Mouse (Mus musculus): ENCODE data around the gene Rras2. TPM values are rescaled to one million over a fixed set of nuclear protein-coding genes. Genes with fewer than 3 reads are reported as not detected.
A peak's percentile ranks its signal among the peaks of the same experiment; 100 is the strongest.

The Rras2 gene
- polyA plus RNA-seq, 1 experiment from 2014 or later = 23.7 TPM

GRCm38 (mm10) chr7:114041349-114041748 lies 76.2 kb downstream of the Rras2 start:
- WGBS = 86% methylated on average over 4 of the region's 4 CpGs
- no peak for DNase-seq (ENCODE audit: extremely low spot score, low spot score)
- Histone ChIP-seq H3K9me3 (no peaks in the 10 kb centered on the region), H3K36me3 (replicated peaks) (peaks cover 19% of the 10 kb centered on the region), H3K4me1 (peaks cover 12% of the 10 kb centered on the region; the same call in 1 of the 2 replicates), H3K27me3 (ENCODE audit: poor library complexity, severe bottlenecking) (no peaks in the 10 kb centered on the region), H3K4me3 (no peak overlapping the region), H3K27ac (no peak overlapping the region)

DNA sequence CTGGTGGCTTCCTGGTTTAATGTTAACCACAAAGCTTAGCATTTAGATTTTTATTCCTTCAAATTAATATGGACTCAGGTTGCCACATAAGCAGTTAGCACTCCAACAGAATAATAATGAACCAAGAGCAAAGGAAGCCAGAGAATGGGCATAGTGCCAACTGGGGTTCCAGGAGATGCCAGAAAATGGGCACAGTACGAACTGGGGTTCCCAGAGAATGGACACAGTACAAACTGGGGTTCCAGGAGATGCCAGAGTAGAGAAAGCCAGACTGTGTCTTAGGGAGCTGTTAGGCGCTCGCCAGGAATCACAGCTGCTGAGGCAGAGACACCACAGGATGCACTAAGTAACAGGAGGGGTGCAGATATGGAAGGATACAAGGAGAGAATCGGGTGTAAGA lies 80.3 kb downstream of the Rras2 start:
- no peak overlapping the region for H3K27ac ChIP-seq
- no peak overlapping the region for H3K4me3 ChIP-seq
- no peaks in the 10 kb centered on the region for H3K4me1 ChIP-seq
- peaks cover 19% of the 10 kb centered on the region for H3K36me3 ChIP-seq (replicated peaks)
- DNase-seq (ENCODE audit: extremely low spot score, low spot score) = no peak
- no peaks in the 10 kb centered on the region for H3K9me3 ChIP-seq
- no peaks in the 10 kb centered on the region for H3K27me3 ChIP-seq (ENCODE audit: poor library complexity, severe bottlenecking)
- WGBS = 90% methylated on average over 4 of the region's 4 CpGs

DNA sequence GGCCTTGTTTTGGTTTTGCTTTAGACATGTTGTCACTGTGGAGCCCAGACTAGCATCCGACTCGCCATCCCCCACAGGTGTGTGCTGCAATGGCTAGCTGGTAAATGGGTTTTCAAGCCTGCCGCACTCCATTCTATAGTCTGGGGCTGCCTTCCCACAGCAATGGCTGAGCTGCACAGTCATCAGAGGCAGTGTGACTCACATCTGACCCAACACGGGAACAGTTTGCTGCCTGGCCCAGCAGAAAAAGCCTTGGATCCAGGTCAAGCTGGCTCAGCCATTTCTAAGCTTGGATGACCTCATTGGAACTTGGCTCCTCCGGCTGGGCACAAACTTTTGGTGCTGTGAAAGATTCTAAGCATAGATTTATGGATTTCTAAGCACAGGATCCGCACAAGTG lies 88.0 kb downstream of the Rras2 start:
- H3K36me3 ChIP-seq (replicated peaks) = no peaks in the 10 kb centered on the region
- H3K27me3 ChIP-seq (ENCODE audit: poor library complexity, severe bottlenecking) = no peaks in the 10 kb centered on the region
- no peak for DNase-seq (ENCODE audit: extremely low spot score, low spot score)
- no peak overlapping the region for H3K4me3 ChIP-seq
- WGBS = 89% methylated on average over 6 of the region's 6 CpGs
- H3K4me1 ChIP-seq = no peaks in the 10 kb centered on the region
- H3K27ac ChIP-seq = no peak overlapping the region
- H3K9me3 ChIP-seq = no peaks in the 10 kb centered on the region

DNA sequence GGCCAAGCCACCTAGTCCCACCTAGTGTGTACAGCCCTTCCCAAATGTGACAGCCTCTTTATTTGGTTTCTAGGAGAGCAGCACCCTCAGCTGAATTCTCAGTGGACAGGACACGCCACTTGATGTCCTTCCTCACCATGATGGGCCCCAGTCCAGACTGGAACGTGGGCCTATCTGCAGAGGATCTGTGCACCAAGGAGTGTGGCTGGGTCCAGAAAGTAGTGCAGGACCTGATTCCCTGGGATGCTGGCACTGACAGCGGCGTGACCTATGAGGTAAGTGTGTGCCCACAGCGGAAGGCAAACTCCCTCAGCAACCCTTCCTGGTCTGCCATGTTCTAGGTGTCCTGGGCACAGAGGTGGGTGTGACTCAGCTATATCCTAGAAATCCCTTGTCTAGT lies 88.8 kb downstream of the Rras2 start:
- H3K9me3 ChIP-seq = no peaks in the 10 kb centered on the region
- no peak overlapping the region for H3K27ac ChIP-seq
- 97% methylated on average over 5 of the region's 5 CpGs for WGBS
- H3K4me3 ChIP-seq = no peak overlapping the region
- no peak for DNase-seq (ENCODE audit: extremely low spot score, low spot score)
- no peaks in the 10 kb centered on the region for H3K4me1 ChIP-seq
- H3K36me3 ChIP-seq (replicated peaks) = no peaks in the 10 kb centered on the region
- H3K27me3 ChIP-seq (ENCODE audit: poor library complexity, severe bottlenecking) = no peaks in the 10 kb centered on the region

GRCm38 (mm10) chr7:114027406-114027805 lies 90.2 kb downstream of the Rras2 start:
- no peaks in the 10 kb centered on the region for H3K4me1 ChIP-seq
- no peaks in the 10 kb centered on the region for H3K27me3 ChIP-seq (ENCODE audit: poor library complexity, severe bottlenecking)
- H3K4me3 ChIP-seq = no peak overlapping the region
- H3K27ac ChIP-seq = no peak overlapping the region
- no peak for DNase-seq (ENCODE audit: extremely low spot score, low spot score)
- 90% methylated on average over 3 of the region's 3 CpGs for WGBS
- H3K9me3 ChIP-seq = no peaks in the 10 kb centered on the region
- no peaks in the 10 kb centered on the region for H3K36me3 ChIP-seq (replicated peaks)

DNA sequence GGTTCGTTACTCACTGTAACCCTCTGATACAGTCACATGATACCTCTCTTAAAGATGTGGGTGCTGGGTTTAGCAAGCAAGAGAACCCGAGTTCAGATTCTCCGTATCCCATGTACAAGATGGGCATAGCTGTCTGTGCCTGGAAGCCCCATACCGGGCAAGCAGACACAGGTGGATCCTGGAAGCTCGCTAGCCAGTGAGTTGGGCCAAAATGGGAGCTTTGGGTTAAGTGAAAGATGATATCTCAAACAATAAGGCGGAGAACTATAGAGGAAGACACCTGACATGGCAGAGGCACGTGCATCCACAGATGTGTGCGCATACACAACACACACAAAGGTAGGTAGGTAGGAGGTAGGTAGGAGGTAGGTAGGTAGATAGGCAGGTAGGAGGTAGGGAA lies 90.7 kb downstream of the Rras2 start:
- no peak overlapping the region for H3K4me3 ChIP-seq
- 90% methylated on average over 8 of the region's 8 CpGs for WGBS
- no peaks in the 10 kb centered on the region for H3K9me3 ChIP-seq
- no peak overlapping the region for H3K27ac ChIP-seq
- no peaks in the 10 kb centered on the region for H3K36me3 ChIP-seq (replicated peaks)
- H3K27me3 ChIP-seq (ENCODE audit: poor library complexity, severe bottlenecking) = no peaks in the 10 kb centered on the region
- H3K4me1 ChIP-seq = no peaks in the 10 kb centered on the region
- no peak for DNase-seq (ENCODE audit: extremely low spot score, low spot score)

- Histone ChIP-seq H3K36me3 (replicated peaks) (no peaks in the 10 kb centered on the region), H3K4me1 (peaks cover 14% of the 10 kb centered on the region), H3K27me3 (ENCODE audit: poor library complexity, severe bottlenecking) (peaks cover 22% of the 10 kb centered on the region), H3K9me3 (no peaks in the 10 kb centered on the region), H3K4me3 (peak overlapping the region; percentile 51), H3K27ac (peak overlapping the region; percentile 63; the same call in 1 of the 2 replicates)
- WGBS = 4% methylated on average over 11 of the region's 11 CpGs
- DNase-seq (ENCODE audit: extremely low spot score, low spot score) = peak; percentile 82
These were observed 96.9 kb downstream of the Rras2 start for GRCm38 (mm10) chr7:114020704-114021093.

GRCm38 (mm10) chr7:114020057-114020703 lies 97.4 kb downstream of the Rras2 start:
- no peaks in the 10 kb centered on the region for H3K9me3 ChIP-seq
- peaks cover 14% of the 10 kb centered on the region for H3K4me1 ChIP-seq
- peak overlapping the region; percentile 51 for H3K4me3 ChIP-seq
- 6% methylated on average over 11 of the region's 11 CpGs for WGBS
- peak overlapping the region; percentile 63; the same call in 1 of the 2 replicates for H3K27ac ChIP-seq
- peak; percentile 20 for DNase-seq (ENCODE audit: extremely low spot score, low spot score)
- H3K36me3 ChIP-seq (replicated peaks) = no peaks in the 10 kb centered on the region
- peaks cover 22% of the 10 kb centered on the region for H3K27me3 ChIP-seq (ENCODE audit: poor library complexity, severe bottlenecking)

DNA sequence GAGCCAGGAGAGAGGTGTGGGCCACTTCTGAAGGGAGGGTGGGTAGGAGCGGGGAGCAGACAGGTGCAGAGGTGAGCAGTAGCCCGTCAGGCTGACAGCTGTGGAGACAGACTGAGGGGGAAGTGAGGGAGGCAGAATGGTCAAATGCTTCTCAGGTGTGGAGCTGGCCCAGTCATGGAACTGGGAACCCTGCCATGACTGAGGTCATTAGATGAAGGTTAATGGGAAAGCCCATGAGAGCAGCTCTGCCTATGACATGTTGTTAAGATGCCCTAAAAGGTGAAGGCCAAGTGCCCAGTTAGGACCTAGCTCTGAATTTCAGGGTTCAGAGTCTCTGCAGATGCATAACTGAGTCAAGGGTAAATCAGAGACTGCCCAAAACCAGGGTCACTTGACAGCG lies 98.7 kb downstream of the Rras2 start:
- H3K36me3 ChIP-seq (replicated peaks) = no peaks in the 10 kb centered on the region
- no peaks in the 10 kb centered on the region for H3K9me3 ChIP-seq
- DNase-seq (ENCODE audit: extremely low spot score, low spot score) = no peak
- WGBS = 90% methylated on average over 3 of the region's 3 CpGs
- H3K27ac ChIP-seq = no peak overlapping the region
- peaks cover 14% of the 10 kb centered on the region for H3K4me1 ChIP-seq
- H3K4me3 ChIP-seq = no peak overlapping the region
- peaks cover 22% of the 10 kb centered on the region for H3K27me3 ChIP-seq (ENCODE audit: poor library complexity, severe bottlenecking)

DNA sequence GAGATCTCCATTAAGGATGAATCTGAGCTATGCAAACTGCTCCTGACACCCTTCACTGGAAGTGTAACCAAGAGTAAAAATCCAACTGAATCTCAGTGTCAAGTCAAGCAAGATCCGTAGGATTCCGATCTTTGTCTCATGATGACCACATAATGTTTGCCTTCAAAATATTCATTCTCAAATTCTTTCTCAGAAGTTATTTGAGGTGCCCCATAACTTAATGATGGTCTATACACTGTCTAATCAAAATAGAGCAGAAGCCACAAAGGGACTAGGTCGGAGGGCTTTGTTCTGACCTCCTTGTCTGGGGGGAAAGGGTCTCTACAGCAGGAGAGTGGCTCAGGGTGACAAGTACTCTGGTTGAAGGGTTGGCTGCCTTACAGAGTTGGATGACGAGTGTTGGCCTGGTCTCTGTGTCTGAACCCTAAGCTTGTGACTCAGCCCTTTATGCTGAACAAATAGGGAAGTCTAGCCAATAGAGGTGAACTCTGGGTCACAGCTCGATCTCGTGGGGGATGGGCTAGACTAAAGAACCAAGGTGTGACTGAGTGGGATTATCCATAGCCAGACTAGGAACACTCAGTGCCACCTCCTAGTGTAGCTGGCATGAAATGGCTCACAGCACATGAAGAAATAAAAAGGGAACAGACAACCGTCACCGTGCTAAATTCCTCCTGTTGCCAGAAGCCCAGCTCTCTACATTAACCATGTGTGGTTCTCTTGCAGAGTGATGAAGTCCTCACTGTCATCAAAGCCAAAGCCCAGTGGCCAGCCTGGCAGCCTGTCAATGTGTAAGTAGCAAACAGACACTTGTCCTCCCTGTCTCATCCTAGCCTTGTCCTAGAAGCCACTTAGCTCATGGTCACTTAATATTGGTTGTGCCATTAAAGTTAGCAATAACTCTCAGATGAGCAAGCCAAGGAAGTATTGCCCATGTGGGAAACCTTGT lies 101.3 kb downstream of the Rras2 start:
- Histone ChIP-seq H3K9me3 (no peaks in the 10 kb centered on the region), H3K4me1 (peaks cover 19% of the 10 kb centered on the region), H3K4me3 (no peak overlapping the region), H3K36me3 (replicated peaks) (no peaks in the 10 kb centered on the region), H3K27me3 (ENCODE audit: poor library complexity, severe bottlenecking) (peaks cover 22% of the 10 kb centered on the region), H3K27ac (no peak overlapping the region)
- 84% methylated on average over 8 of the region's 8 CpGs for WGBS
- no peak for DNase-seq (ENCODE audit: extremely low spot score, low spot score)

GRCm38 (mm10) chr7:114011726-114012443 lies 105.7 kb downstream of the Rras2 start:
- Histone ChIP-seq H3K36me3 (replicated peaks) (no peaks in the 10 kb centered on the region), H3K4me1 (peaks cover 5% of the 10 kb centered on the region; the same call in 1 of the 2 replicates), H3K27me3 (ENCODE audit: poor library complexity, severe bottlenecking) (no peaks in the 10 kb centered on the region), H3K4me3 (no peak overlapping the region), H3K27ac (no peak overlapping the region), H3K9me3 (no peaks in the 10 kb centered on the region)
- DNase-seq (ENCODE audit: extremely low spot score, low spot score) = no peak
- 74% methylated on average over 9 of the region's 9 CpGs for WGBS

GRCm38 (mm10) chr7:114007565-114007964 lies 110.0 kb downstream of the Rras2 start:
- WGBS = 74% methylated on average over 5 of the region's 5 CpGs
- no peak overlapping the region for H3K27ac ChIP-seq
- H3K36me3 ChIP-seq (replicated peaks) = no peaks in the 10 kb centered on the region
- no peaks in the 10 kb centered on the region for H3K9me3 ChIP-seq
- H3K27me3 ChIP-seq (ENCODE audit: poor library complexity, severe bottlenecking) = peaks cover 33% of the 10 kb centered on the region
- H3K4me1 ChIP-seq = peaks cover 26% of the 10 kb centered on the region
- peak; percentile 27 for DNase-seq (ENCODE audit: extremely low spot score, low spot score)
- H3K4me3 ChIP-seq = no peak overlapping the region
